Mouse (Mus musculus) stomach, embryonic 15.5 days (tissue): ENCODE data around the gene Mettl15. TPM values are rescaled to one million over a fixed set of nuclear protein-coding genes. Genes with fewer than 3 reads are reported as not detected.

Source experiments
- microRNA-seq: library from miRNA; unstranded; fragments of <30 nt; microRNA quantifications from one replicate; pipeline ENCODE4, GENCODE M21; 2016
- polyA plus RNA-seq: library from polyadenylated mRNA; unstranded; fragments of >200 nt; fragmentation: Nextera tagmentation; extraction: Ambion mirVana; gene quantifications from 2 replicates; pipeline ENCODE4 v1.2.1, GENCODE M21; 2015

Gene Mettl15
- polyA plus RNA-seq, 1 experiment from 2014 or later, result 12.7 TPM

Small RNA genes within 50 kb of the gene (microRNA-seq; reads per million reads assigned to microRNA genes)
- not detected for gene Gm24115

Other genes with a start within 250 kb of the Mettl15 start
- 16.7 TPM in 2 replicates for gene Kif18a, start within 50 bp of the Mettl15 start, polyA plus RNA-seq